Mouse (Mus musculus): ENCODE data around the gene Patl2.

DNA sequence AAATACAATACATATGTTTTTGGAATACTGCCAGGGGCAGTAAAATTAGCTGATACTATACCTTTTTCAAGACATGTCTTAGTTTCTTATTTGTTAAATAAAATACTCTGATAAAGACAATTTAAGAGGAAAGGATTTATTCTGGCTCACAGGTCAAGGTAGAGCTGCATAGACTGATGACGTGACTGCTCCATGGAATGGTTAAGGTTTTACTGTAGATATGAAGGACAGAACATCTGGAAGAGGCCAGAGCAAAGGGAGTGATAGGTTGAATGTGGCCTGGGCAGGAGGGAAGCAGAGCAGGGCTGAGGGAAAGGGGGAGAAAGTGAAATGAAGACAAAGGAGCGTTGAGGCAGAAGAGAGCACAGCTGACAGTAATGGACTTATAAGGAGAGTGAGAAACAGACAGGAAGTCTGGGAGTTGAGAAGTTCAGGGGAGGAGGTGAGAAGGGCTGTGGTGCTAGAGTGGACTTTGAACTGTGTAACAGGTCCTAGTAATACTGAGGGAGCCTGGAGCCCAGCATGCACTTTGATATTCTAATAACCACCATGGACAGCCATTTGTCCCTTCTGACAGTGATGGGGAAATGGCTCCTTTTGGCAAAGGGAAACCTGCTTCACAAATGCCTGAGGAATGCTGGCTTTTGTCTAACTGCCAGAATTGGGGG lies 20.6 kb upstream of the Patl2 start:
- TF ChIP-seq ETS1 (IDR thresholded peaks at IDR 0.05; ENCODE audit: low read depth, low read length) (no peak), MXI1 (IDR thresholded peaks at IDR 0.05; ENCODE audit: low read depth, low read length) (no peak), RAD21 (IDR thresholded peaks at IDR 0.05; ENCODE audit: low read depth, low read length) (no peak), SIN3A (IDR thresholded peaks at IDR 0.05; ENCODE audit: low read length) (no peak), CTCF (IDR thresholded peaks at IDR 0.05 in 2 of 3, conservative IDR thresholded peaks at IDR 0.05 in 1 of 3; ENCODE audit: control insufficient read depth in 1 of 3, insufficient read depth in 1 of 3, low read depth in 2 of 3, low read length in 3 of 3, poor library complexity in 1 of 3, severe bottlenecking in 1 of 3) (no peak), ELF1 (IDR thresholded peaks at IDR 0.05; ENCODE audit: low read depth, low read length) (no peak), MAX (IDR thresholded peaks at IDR 0.05; ENCODE audit: low read length) (no peak), GATA1 (IDR thresholded peaks at IDR 0.05; ENCODE audit: low read depth, low read length) (no peak), POLR2A (IDR thresholded peaks at IDR 0.05; ENCODE audit: control insufficient read depth in 1 of 2, insufficient read depth in 1 of 2, low read depth in 1 of 2, low read length in 2 of 2, poor library complexity in 1 of 2) (no peak), POLR2AphosphoS5 (IDR thresholded peaks at IDR 0.05; ENCODE audit: borderline replicate concordance, low read depth, low read length) (no peak), USF2 (IDR thresholded peaks at IDR 0.05; ENCODE audit: borderline replicate concordance in 1 of 2, insufficient read depth in 1 of 2, low read depth in 1 of 2, low read length in 2 of 2) (no peak), JUND (IDR thresholded peaks at IDR 0.05; ENCODE audit: low read depth, low read length) (no peak)
